8 mouse cellular contexts compared by ENCODE assay signal in genomic region chr16:91010581-91011020, GRCm38 (mm10). TPM values are rescaled to one million over a fixed set of nuclear protein-coding genes. Genes with fewer than 3 reads are reported as not detected.
DNase-seq lines count a peak whose midpoint lies in the region; ATAC-seq lines count a peak whose summit lies in the region.

No protein-coding gene starts in this region.

- H3K4me1 ChIP-seq in heart, embryonic 13.5 days, result peaks cover 20% of the 10 kb centered on the region
- peaks cover 21% of the 10 kb centered on the region for H3K4me1 ChIP-seq in hindbrain, embryonic 10.5 days (replicated peaks)

- ATAC-seq in heart, embryonic 13.5 days (ENCODE audit: extremely low read depth, insufficient number of reproducible peaks, low FRiP score, low TSS enrichment), result peak; percentile 38; the same call in 1 of the 2 replicates

- WGBS in heart, embryonic 13.5 days, result under 1% methylated on average over 42 of the region's 42 CpGs
- under 1% methylated on average over 42 of the region's 42 CpGs for WGBS in hindbrain, embryonic 10.5 days
- under 1% methylated on average over 37 of the region's 42 CpGs for WGBS in macrophage (ENCODE audit: missing documents)

- H3K9me3 ChIP-seq in heart, embryonic 13.5 days, result no peaks in the 10 kb centered on the region
- no peaks in the 10 kb centered on the region for H3K9me3 ChIP-seq in hindbrain, embryonic 10.5 days

- no peaks in the 10 kb centered on the region for H3K27me3 ChIP-seq in heart, embryonic 13.5 days (replicated peaks)
- H3K27me3 ChIP-seq in hindbrain, embryonic 10.5 days (ENCODE audit: insufficient read depth, poor library complexity, severe bottlenecking), result no peaks in the 10 kb centered on the region

- H3K36me3 ChIP-seq in heart, embryonic 13.5 days, result peaks cover 25% of the 10 kb centered on the region
- peaks cover 28% of the 10 kb centered on the region for H3K36me3 ChIP-seq in hindbrain, embryonic 10.5 days
- H3K36me3 ChIP-seq in macrophage (ENCODE audit: inconsistent target), result peaks cover 22% of the 10 kb centered on the region

- H3K79me2 ChIP-seq in macrophage (ENCODE audit: inconsistent target), result peaks cover 51% of the 10 kb centered on the region

- peak overlapping the region; percentile 91 for H3K4me2 ChIP-seq in heart, embryonic 13.5 days

- H3K27ac ChIP-seq in heart, embryonic 13.5 days (replicated peaks), result peak overlapping the region; percentile 90
- peak overlapping the region; percentile 92 for H3K27ac ChIP-seq in hindbrain, embryonic 10.5 days
- H3K27ac ChIP-seq in macrophage, result peak overlapping the region; percentile 86

- peak overlapping the region; percentile 91 for H3K9ac ChIP-seq in heart, embryonic 13.5 days

- peak overlapping the region; percentile 88 for H3K4me3 ChIP-seq in heart, embryonic 13.5 days
- peak overlapping the region; percentile 68 for H3K4me3 ChIP-seq in hindbrain, embryonic 10.5 days
- H3K4me3 ChIP-seq in macrophage (ENCODE audit: inconsistent target), result peak overlapping the region; percentile 94

- DNase-seq in heart, adult 18-20 months, result no peak
- peak; percentile 55 for DNase-seq in 3T3-L1 (ENCODE audit: low read depth, low spot score)
- DNase-seq in brain, adult 2 months (ENCODE audit: low read depth, low spot score), result peak; percentile 28
- DNase-seq in hindbrain, embryonic 10.5 days (ENCODE audit: low spot score), result no peak
- no peak for DNase-seq in yolk sac, embryonic 10.5 days (ENCODE audit: low spot score)
- no peak for DNase-seq in B cell, adult 2 months

RNA-seq across cellular contexts. Expression of gene Synj1, which starts 0.5 kb away (rescaled TPM):
- polyA plus RNA-seq in heart, embryonic 13.5 days (2015; fragmentation: Nextera tagmentation; extraction: Ambion mirVana), result 9.5 and 11.4 TPM in 2 replicates
- 10 to 100 TPM; 28.4 to 33.6 TPM for total RNA-seq in heart, adult 18-20 months (2021)
- polyA plus RNA-seq in hindbrain, embryonic 10.5 days (2016; fragmentation: Nextera tagmentation; extraction: Ambion mirVana), result 14.2 and 19.3 TPM in 2 replicates
- 100 to 1,000 TPM; 395 to 919 (median 673) TPM for total RNA-seq in macrophage (2018; cell fraction: chromatin; rRNA removed)
- 100 to 1,000 TPM; 127 to 236 (median 170) TPM for total RNA-seq in macrophage (2018; cell fraction: cytosol; rRNA removed)
- total RNA-seq in macrophage (2018; cell fraction: nucleus; rRNA removed), result 100 to 1,000 TPM; 254 to 727 (median 441) TPM
- 79.6 to 138 TPM (median 127 TPM) in 3 replicates for polyA plus RNA-seq in macrophage (2018)

RNA-seq across cellular contexts. Expression of gene Paxbp1, which starts 33.7 kb away (rescaled TPM):
- polyA plus RNA-seq in heart, embryonic 13.5 days (2015; fragmentation: Nextera tagmentation; extraction: Ambion mirVana), result 30.4 and 34.5 TPM in 2 replicates
- 10 to 100 TPM; 11.3 to 12.4 TPM for total RNA-seq in heart, adult 18-20 months (2021)
- 54.4 and 58.3 TPM in 2 replicates for polyA plus RNA-seq in hindbrain, embryonic 10.5 days (2016; fragmentation: Nextera tagmentation; extraction: Ambion mirVana)
- total RNA-seq in macrophage (2018; cell fraction: chromatin; rRNA removed), result 100 to 1,000 TPM; 359 to 787 (median 644) TPM
- 10 to 100 TPM in 25 of 26 experiments, 1 to 10 TPM in 1; 9.1 to 46.0 (median 13.5) TPM for total RNA-seq in macrophage (2018; cell fraction: cytosol; rRNA removed)
- total RNA-seq in macrophage (2018; cell fraction: nucleus; rRNA removed), result 100 to 1,000 TPM; 196 to 518 (median 362) TPM
- 23.7 to 51.4 TPM (median 36.2 TPM) in 3 replicates for polyA plus RNA-seq in macrophage (2018)

Comparison
In these comparisons a context has a peak if more than half of its experiments do, and no peak if none do; other contexts are left out.
1. DNase-seq: peak in 3T3-L1 (single experiment) and brain, adult 2 months (single experiment); none in heart, adult 18-20 months (0 of 2), hindbrain, embryonic 10.5 days (single experiment), yolk sac, embryonic 10.5 days (single experiment) and B cell, adult 2 months (0 of 2).
2. Peak in every context shown above with its lines, with median percentiles within 50 percentile points of each other: H3K27ac ChIP-seq and H3K4me3 ChIP-seq.